Mouse (Mus musculus) cortical plate, adult 2 months (tissue): ENCODE data around the gene Plcd3. TPM values are rescaled to one million over a fixed set of nuclear protein-coding genes. Genes with fewer than 3 reads are reported as not detected.

Experiments used
- H3K27ac ChIP-seq: fragments of 200-500 bp; 2 replicates; pipeline ENCODE4 v1.5.1; 2012; ENCODE audit warnings: low read length, control low read depth, inconsistent platforms; ENCODE audit not compliant: insufficient read depth
- H3K4me1 ChIP-seq: fragments of 200-500 bp; 2 replicates; pipeline ENCODE4 v1.6.1; 2011; ENCODE audit warnings: low read length; ENCODE audit not compliant: control insufficient read depth, insufficient read depth
- H3K4me3 ChIP-seq: fragments of 200-500 bp; 2 replicates; pipeline ENCODE4 v1.5.1; 2011; ENCODE audit warnings: mild to moderate bottlenecking, low read length, control low read depth; ENCODE audit not compliant: insufficient read depth
- CTCF ChIP-seq: fragments of 200-500 bp; IDR thresholded peaks from 2 replicates; pipeline ENCODE4 v1.5.1; 2011; ENCODE audit warnings: mild to moderate bottlenecking, control low read depth, low read length; ENCODE audit not compliant: insufficient read depth; ENCODE audit errors: extremely low read depth
- POLR2A ChIP-seq: fragments of 200-500 bp; IDR thresholded peaks from 2 replicates; pipeline ENCODE4 v1.6.1; 2011; ENCODE audit warnings: mild to moderate bottlenecking, low read length, control low read depth; ENCODE audit not compliant: insufficient read depth; ENCODE audit errors: extremely low read depth
- polyA plus RNA-seq: library from polyadenylated mRNA; depleted of rRNA; stranded (reverse); fragments of >200 nt; gene quantifications from 2 replicates; pipeline ENCODE4 v1.2.3, GENCODE M21; 2012; rRNA removed

Gene Plcd3
- polyA plus RNA-seq: 17.1 and 21.1 TPM in 2 replicates

- Histone ChIP-seq H3K4me3 (peak within 1 kb of the TSS; percentile 75), H3K27ac (peak within 1 kb of the TSS; percentile 24; the same call in 1 of the 2 replicates), H3K4me1 (no peaks in the 10 kb centered on the region)
- peak; percentile 83 for TF ChIP-seq POLR2A
- no peak for TF ChIP-seq CTCF
Observed at GRCm38 (mm10) chr11:103101481-103101865, at the start of gene Plcd3, which contains the start of gene Acbd4. TSS of gene Plcd3 (minus strand) at chr11:103101658. TSS of gene Acbd4 (plus strand) at chr11:103101682.

- no peak overlapping the region for H3K27ac ChIP-seq
- no peaks in the 10 kb centered on the region for H3K4me1 ChIP-seq
- TF ChIP-seq CTCF (no peak), POLR2A (no peak)
- no peak overlapping the region for H3K4me3 ChIP-seq
Observed at GRCm38 (mm10) chr11:103149771-103150170, 48.3 kb upstream of the Plcd3 start.

GRCm38 (mm10) chr11:103147766-103148165, 46.3 kb upstream of the Plcd3 start:
- Histone ChIP-seq H3K4me1 (peaks cover 4% of the 10 kb centered on the region; the same call in 1 of the 2 replicates), H3K27ac (no peak overlapping the region), H3K4me3 (no peak overlapping the region)
- no peak for TF ChIP-seq POLR2A

- no peak for TF ChIP-seq POLR2A
- TF ChIP-seq CTCF: no peak
- Histone ChIP-seq H3K4me1 (peaks cover 8% of the 10 kb centered on the region), H3K4me3 (no peak overlapping the region), H3K27ac (no peak overlapping the region)
Observed at GRCm38 (mm10) chr11:103146386-103146785, 44.9 kb upstream of the Plcd3 start.

- TF ChIP-seq CTCF (no peak), POLR2A (no peak)
- Histone ChIP-seq H3K4me3 (no peak overlapping the region), H3K4me1 (peaks cover 12% of the 10 kb centered on the region), H3K27ac (no peak overlapping the region)
Observed at GRCm38 (mm10) chr11:103144309-103145285, 43.1 kb upstream of the Plcd3 start.

- TF ChIP-seq POLR2A: peak; percentile 52; the same call in 1 of the 2 replicates
- no peak for TF ChIP-seq CTCF
- H3K4me3 ChIP-seq: peak overlapping the region; percentile 41
- H3K27ac ChIP-seq: peak overlapping the region; percentile 85
- H3K4me1 ChIP-seq: peaks cover 12% of the 10 kb centered on the region
Observed at GRCm38 (mm10) chr11:103142441-103143182, 41.2 kb upstream of the Plcd3 start.

GRCm38 (mm10) chr11:103141944-103142255, 40.4 kb upstream of the Plcd3 start:
- Histone ChIP-seq H3K4me3 (no peak overlapping the region), H3K27ac (peak overlapping the region; percentile 30), H3K4me1 (peaks cover 12% of the 10 kb centered on the region)
- TF ChIP-seq POLR2A (no peak), CTCF (no peak)

- peak overlapping the region; percentile 75 for H3K27ac ChIP-seq
- no peak overlapping the region for H3K4me3 ChIP-seq
- H3K4me1 ChIP-seq: peaks cover 12% of the 10 kb centered on the region
- TF ChIP-seq CTCF: no peak
- TF ChIP-seq POLR2A: no peak
Observed at GRCm38 (mm10) chr11:103141101-103141943, 39.9 kb upstream of the Plcd3 start.

GRCm38 (mm10) chr11:103140763-103141100, 39.3 kb upstream of the Plcd3 start:
- Histone ChIP-seq H3K4me1 (peaks cover 12% of the 10 kb centered on the region), H3K27ac (peak overlapping the region; percentile 75), H3K4me3 (no peak overlapping the region)
- TF ChIP-seq POLR2A (no peak), CTCF (no peak)
